In the genomic region with DNA sequence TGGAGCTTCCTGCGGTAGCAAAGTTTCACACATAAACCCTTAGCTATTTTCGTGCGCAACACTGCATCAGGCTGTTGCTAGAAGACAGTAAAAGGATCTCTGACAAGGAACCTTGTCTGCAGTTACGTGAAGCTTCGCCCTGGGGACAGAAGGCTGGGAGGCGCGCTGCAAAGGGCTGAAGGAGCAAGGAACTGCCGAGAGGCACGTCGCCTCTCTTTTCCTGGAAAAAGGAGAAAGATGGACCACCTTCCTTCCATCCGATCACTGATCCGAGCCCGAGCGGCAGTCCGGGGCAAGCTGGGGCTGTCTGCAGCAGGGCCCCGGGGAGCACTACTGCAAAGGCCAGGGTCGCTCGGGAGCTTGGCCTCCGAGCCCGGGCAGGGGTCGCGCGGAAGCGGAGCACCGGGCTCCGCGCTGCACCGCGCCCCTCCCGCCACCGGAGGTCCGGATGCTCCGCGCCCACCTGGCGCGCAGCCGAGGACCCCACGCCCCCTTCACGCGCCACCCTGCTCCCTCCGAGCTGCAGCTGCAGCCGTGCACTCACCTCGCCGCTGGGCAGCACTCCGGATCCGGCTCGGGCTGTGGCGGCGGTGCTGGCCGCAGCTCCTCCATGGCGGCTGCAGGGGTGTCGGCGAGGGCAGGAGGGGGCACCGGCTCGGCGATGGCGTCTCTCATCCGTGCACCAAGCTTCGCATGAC, we compare ENCODE assay signal across 7 mouse cellular contexts. TPM values are rescaled to one million over a fixed set of nuclear protein-coding genes. Genes with fewer than 3 reads are reported as not detected.
A peak's percentile ranks its signal among the peaks of the same experiment; 100 is the strongest.
DNase-seq lines count a peak whose midpoint lies in the region; ATAC-seq lines count a peak whose summit lies in the region.

No protein-coding gene starts in this region.

- peak; percentile 86 for ATAC-seq in lung, embryonic 16.5 days (ENCODE audit: low read depth)
- peak; percentile 86 for ATAC-seq in forebrain, embryonic 12.5 days (ENCODE audit: low FRiP score)
- peak; percentile 84 for ATAC-seq in neural tube, embryonic 15.5 days (ENCODE audit: low FRiP score)

- peak overlapping the region; percentile 98 for H3K4me3 ChIP-seq in lung, embryonic 16.5 days (ENCODE audit: low read length)
- peak overlapping the region; percentile 98 for H3K4me3 ChIP-seq in forebrain, embryonic 12.5 days (replicated peaks)
- peak overlapping the region; percentile 97 for H3K4me3 ChIP-seq in neural tube, embryonic 15.5 days (replicated peaks)

- H3K36me3 ChIP-seq in lung, embryonic 16.5 days (ENCODE audit: control insufficient read depth, insufficient read depth, low read length), result no peaks in the 10 kb centered on the region
- no peaks in the 10 kb centered on the region for H3K36me3 ChIP-seq in forebrain, embryonic 12.5 days (replicated peaks)
- H3K36me3 ChIP-seq in neural tube, embryonic 15.5 days, result no peaks in the 10 kb centered on the region

- WGBS in lung, embryonic 16.5 days, result under 1% methylated on average over 55 of the region's 59 CpGs
- WGBS in forebrain, embryonic 12.5 days, result 1% methylated on average over 50 of the region's 59 CpGs
- under 1% methylated on average over 56 of the region's 59 CpGs for WGBS in neural tube, embryonic 15.5 days

- H3K27me3 ChIP-seq in lung, embryonic 16.5 days (ENCODE audit: control insufficient read depth, insufficient read depth, low read depth, low read length), result no peaks in the 10 kb centered on the region
- H3K27me3 ChIP-seq in forebrain, embryonic 12.5 days, result no peaks in the 10 kb centered on the region
- no peaks in the 10 kb centered on the region for H3K27me3 ChIP-seq in neural tube, embryonic 15.5 days (replicated peaks)

- DNase-seq in lung, postnatal 36 days, result no peak
- peak; percentile 30 for DNase-seq in adipocyte (ENCODE audit: low spot score)
- peak; percentile 35 for DNase-seq in liver
- no peak for DNase-seq in retina, postnatal 1 day

- H3K27ac ChIP-seq in lung, embryonic 16.5 days (ENCODE audit: low read length), result peak overlapping the region; percentile 94
- H3K27ac ChIP-seq in forebrain, embryonic 12.5 days, result peak overlapping the region; percentile 97
- H3K27ac ChIP-seq in neural tube, embryonic 15.5 days (replicated peaks), result peak overlapping the region; percentile 99

- peak overlapping the region; percentile 69 for H3K4me2 ChIP-seq in lung, embryonic 16.5 days (ENCODE audit: low read depth, low read length)
- H3K4me2 ChIP-seq in forebrain, embryonic 12.5 days, result peak overlapping the region; percentile 73
- peak overlapping the region; percentile 63 for H3K4me2 ChIP-seq in neural tube, embryonic 15.5 days

- H3K4me1 ChIP-seq in lung, embryonic 16.5 days (replicated peaks; ENCODE audit: control insufficient read depth, insufficient read depth, low read length), result peaks cover 8% of the 10 kb centered on the region
- H3K4me1 ChIP-seq in forebrain, embryonic 12.5 days, result peaks cover 31% of the 10 kb centered on the region
- H3K4me1 ChIP-seq in neural tube, embryonic 15.5 days, result peaks cover 40% of the 10 kb centered on the region

- H3K9me3 ChIP-seq in lung, embryonic 16.5 days (ENCODE audit: control insufficient read depth, low read length), result no peaks in the 10 kb centered on the region
- no peaks in the 10 kb centered on the region for H3K9me3 ChIP-seq in forebrain, embryonic 12.5 days
- H3K9me3 ChIP-seq in neural tube, embryonic 15.5 days (replicated peaks), result no peaks in the 10 kb centered on the region

- peak overlapping the region; percentile 93 for H3K9ac ChIP-seq in lung, embryonic 16.5 days (ENCODE audit: low read length)
- H3K9ac ChIP-seq in forebrain, embryonic 12.5 days, result peak overlapping the region; percentile 95
- peak overlapping the region; percentile 99 for H3K9ac ChIP-seq in neural tube, embryonic 15.5 days (replicated peaks)

RNA-seq across cellular contexts. Expression of gene Map3k4, which starts 0.5 kb away (rescaled TPM):
- 29.1 and 33.8 TPM in 2 replicates for polyA plus RNA-seq in lung, embryonic 16.5 days (2015; fragmentation: Nextera tagmentation; extraction: Ambion mirVana)
- 52.6 and 54.1 TPM in 2 replicates for polyA plus RNA-seq in forebrain, embryonic 12.5 days (2016; fragmentation: Nextera tagmentation; extraction: Ambion mirVana)
- polyA plus RNA-seq in neural tube, embryonic 15.5 days (2015; fragmentation: Nextera tagmentation; extraction: Ambion mirVana), result 36.4 and 37.1 TPM in 2 replicates

Comparison
In these comparisons a context has a peak if more than half of its experiments do, and no peak if none do; other contexts are left out.
1. DNase-seq: peak in adipocyte (single experiment) and liver (single experiment); none in lung, postnatal 36 days (single experiment) and retina, postnatal 1 day (single experiment).
2. Peak in every context shown above with its lines, with median percentiles within 50 percentile points of each other: ATAC-seq, H3K27ac ChIP-seq, H3K4me2 ChIP-seq, H3K4me3 ChIP-seq and H3K9ac ChIP-seq.